Mouse (Mus musculus): Measurements from ENCODE around the gene Rapgef5.
"Not testable (repeated sequence)": the region's sequence is repeated elsewhere in the genome, so short reads cannot be mapped to it uniquely, and the experiment has no call there.

The Rapgef5 gene

DNA sequence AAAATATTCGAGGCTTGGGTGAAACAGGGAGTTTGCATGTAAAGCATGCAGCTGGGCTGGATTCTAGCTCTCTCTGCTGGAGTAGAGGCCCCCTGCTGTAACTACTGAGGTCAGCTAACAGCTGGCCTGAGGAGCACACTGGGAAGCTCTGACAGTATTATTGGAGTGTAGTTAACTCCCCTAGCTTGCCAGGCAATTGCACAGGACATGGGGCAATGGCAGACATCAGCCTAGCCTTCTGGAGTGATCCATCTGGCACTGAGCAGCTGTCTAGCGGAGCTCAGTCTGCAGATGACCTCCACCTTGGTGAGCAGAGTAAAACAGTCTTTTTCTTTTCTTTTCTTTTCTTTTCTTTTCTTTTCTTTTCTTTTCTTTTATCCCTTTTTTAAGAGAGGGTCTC, 253.9 kb downstream of the Rapgef5 start:
- no peak for DNase-seq (ENCODE audit: low read depth)

DNA sequence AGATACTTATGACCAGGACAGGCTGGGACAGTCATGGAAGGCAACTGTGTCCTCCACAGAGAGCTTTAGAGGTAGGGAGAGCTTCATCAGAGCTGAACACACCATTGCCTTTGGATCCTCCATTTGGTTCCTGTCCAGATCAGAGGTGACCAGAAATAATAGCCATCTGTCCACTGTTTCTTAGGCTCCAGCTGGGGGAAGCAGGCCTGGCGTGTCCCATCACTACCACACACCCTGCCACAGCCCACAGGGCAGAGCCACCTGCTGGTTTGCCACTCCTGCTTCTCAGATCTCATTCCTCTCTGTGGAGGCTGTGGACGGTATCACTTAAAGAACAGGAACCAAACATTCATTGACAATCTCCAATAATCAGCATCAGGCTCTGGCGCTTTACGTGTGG, 254.9 kb downstream of the Rapgef5 start:
- no peak for DNase-seq (ENCODE audit: low read depth)

DNA sequence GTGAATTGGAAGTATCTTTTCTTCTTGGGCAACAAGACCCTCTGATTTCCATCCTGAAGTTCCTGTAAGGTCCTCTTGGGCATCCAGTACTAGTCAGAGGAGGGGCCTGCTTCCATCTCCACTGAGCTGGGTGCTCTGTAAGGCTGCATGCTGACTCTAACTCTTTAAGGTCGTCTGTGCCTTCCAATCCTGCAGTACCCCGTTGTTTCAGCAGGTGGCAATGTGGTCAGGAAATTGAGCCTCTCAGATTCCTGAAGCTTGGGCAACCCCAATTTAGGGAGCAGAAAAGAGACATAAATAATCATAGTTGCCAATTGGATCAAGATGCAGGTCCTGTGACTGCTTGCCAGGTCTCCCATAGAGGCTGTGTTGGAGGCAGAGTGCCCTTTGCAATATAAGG, 256.4 kb downstream of the Rapgef5 start:
- DNase-seq (ENCODE audit: low read depth) = peak; percentile 73

DNA sequence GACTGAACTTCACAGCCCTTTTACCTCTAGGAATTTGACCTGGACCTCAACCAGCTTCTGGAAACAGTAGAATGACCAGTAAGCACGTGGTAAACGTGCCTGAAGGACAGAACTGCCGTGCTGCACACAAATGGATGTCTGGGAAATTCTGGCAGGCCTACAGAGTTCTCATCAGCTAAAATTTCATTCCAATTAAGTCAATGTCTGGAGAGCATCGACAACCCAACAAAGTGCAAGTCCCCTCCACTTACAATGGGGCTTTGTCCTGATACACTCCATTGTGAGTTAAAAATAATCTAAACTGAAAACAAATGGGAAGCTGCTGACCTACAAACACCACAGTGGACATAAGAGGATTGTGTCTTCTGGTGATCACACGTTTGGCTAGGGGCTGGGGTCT, 260.6 kb downstream of the Rapgef5 start:
- no peak for DNase-seq (ENCODE audit: low read depth)

DNA sequence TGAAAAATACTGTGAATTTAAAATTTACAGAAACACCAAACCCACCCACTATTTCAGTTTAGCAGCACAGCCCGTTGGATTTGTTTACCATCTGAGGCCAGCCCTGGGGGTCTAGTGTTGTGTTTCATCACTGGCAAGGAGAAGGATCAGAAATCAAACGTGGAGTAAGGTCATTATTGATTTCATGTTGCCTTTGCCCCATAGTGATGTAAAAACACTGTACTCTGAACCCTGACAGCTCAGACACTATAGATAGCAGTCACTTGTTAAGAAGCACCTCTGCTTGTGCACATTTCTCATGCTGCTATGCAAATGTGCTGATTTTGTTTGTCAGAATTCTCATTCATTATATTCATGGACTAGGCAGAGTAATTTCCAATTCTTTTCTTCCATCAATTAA, 265.1 kb downstream of the Rapgef5 start:
- no peak for DNase-seq (ENCODE audit: low read depth)

DNA sequence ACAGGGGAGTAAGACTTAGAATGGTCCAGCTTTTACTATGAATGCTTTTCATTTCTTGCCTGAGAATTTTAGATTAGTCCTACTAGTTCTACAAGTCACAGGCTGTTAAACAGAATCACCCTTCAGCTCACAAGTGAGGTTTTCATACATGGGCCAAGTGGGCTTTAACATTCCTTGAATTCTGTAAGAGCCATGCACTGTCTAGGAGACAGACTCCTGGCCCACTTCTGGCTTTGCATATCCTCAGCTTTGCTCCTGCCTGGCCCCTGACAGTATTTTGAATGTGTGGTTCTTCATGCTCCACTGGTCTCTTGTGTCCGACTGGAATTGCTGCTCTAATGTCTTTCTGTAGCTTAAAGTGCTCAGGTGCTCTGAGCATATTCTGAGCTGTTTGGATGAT, 267.1 kb downstream of the Rapgef5 start:
- DNase-seq (ENCODE audit: low read depth) = no peak

DNA sequence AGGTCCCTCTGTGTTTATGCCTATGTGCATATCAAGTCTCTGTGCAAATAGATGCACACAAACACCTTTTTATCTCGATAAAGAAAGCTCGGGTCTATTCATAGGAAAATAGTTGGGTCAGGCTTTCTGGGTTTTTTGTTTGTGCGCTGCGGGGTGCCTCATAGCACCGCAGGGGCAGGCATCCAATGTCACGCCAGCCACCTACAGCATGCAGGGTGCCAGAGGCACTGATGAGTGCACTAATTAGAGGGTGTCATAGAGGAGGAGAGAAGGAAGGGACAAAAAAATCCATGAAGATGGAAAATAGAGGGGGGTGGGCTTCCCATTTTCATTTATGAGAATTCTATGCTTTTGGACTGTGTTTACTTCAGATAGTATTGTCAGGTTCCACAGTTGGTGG, 270.3 kb downstream of the Rapgef5 start:
- DNase-seq (ENCODE audit: low read depth) = no peak

DNA sequence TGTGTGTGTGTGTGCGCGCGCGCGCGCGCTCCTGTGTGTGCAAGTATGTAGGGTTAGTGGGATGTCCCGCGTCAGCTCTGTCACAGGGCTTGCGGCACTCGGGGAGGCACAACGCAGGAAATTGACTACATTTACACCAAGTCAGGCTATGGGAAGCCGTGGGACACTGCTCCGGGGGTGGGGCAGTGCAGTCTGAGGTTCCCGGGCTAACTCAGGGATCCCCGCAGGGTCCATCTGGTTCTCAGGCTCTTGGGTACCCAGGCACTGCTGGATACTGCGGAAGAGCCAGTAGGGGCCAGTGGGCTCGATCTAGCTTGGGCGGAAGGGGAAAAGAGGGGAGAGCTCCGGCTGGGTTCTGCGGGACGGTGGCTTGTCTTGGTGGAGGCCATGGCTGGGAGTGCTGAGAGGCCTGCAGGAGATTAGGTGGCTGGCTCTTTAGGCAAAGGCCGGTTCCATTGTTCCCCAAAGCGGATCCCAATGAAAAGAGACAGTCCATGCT, 272.3 kb downstream of the Rapgef5 start:
- no peak for DNase-seq (ENCODE audit: low read depth)

DNA sequence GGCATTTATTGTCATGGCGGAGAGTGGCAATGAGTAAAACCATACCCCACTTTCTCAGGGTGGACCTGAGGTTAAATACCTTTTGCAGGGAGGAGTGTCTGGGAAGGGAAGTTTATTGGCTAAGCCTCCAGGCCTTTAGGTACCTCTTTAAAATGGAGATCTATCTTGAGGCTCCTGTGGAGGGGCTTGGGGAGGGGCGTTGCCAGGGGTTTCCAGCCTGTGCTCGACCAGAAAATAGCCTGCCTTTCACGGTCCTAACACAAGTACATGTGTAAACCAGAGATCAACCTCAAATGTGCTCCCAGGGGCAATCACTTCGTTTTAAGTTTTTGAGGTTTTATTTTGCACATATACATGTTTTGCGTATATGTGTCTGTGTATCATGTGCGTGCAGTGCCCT, 272.7 kb downstream of the Rapgef5 start:
- no peak for DNase-seq (ENCODE audit: low read depth)

DNA sequence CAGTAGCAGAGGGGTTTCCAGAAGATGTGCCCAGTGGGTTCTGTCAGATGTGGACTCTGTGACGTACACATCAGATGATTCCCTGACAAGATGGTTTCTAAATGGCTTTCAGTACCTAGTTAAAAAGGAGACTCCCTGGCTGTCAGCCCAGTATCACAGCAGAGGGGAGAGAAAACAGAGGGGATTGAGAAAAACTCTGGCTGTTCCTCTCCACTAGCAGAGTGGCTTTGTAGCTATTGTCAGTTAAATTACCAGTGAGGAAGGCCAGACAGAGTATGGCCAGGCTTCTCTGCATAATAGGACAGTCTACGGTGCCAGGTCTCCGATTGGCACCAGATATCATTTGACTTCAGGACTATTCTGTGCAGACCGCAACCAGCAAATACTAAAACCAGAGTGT, 279.0 kb downstream of the Rapgef5 start:
- DNase-seq (ENCODE audit: low read depth) = no peak

DNA sequence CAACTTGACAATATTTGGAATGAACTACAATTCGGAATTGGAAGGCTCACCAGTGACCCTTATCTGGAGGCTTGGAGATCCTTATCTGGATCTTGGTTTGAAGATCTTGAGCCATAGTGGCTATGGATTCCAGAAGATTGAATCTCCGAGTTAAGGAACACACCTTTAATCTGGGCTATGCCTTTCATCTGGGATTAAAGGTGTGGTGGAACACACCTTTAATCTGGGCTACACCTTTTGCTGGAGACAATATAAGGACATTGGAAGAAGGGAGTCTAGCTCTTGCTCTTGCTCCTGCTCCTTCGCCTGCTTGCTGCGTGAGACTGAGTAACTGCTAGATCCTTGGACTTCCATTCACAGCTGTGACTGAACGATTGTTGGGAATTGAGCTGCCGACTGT, 287.7 kb downstream of the Rapgef5 start, which contains the start of gene Cdca7l:
Gene Cdca7l, plus strand, starts transcription at position 301 of the 400 bp plus-strand sequence.
- DNase-seq (ENCODE audit: low read depth) = not testable (repeated sequence)

DNA sequence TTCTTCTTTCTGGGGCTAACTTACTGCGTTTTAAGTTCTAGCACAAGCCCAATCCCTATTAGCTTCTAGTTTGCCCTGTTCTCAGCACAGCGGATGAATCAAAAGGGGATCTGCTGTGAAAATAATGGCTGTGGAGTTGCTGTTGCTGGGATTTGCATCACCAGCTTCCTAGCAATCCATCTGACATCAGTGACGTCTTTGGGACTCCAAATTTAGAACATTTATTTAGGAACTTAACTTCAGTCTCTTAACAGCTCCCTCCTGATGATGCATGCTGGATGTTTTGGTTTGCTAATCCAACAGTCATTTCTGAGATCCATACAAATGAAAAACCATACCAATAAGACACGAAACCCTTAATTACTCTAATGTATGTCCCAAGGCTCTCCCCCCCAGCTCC, 289.3 kb downstream of the Rapgef5 start:
- DNase-seq (ENCODE audit: low read depth) = no peak

DNA sequence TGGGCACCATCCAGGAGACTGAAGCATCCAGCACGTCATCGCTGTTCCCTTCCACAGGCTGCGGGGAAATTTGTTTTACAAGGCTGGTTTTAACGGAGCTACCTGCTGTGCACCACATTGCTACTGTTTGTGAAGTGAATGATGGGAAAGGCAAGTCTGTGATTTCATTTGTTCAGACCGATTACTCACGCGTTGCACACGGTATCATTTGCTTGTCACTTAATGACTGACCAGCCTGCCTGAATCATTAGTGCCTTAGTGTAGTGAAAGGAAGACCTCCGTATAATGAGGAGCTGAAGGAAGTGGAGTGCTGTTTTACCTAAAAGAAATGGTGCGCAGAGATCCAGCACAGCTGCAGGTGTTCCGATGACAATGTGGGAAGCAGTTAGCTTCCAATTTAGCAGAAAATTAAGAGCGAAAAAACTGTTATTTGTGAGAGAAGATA, 289.8 kb downstream of the Rapgef5 start:
- no peak for DNase-seq (ENCODE audit: low read depth)

DNA sequence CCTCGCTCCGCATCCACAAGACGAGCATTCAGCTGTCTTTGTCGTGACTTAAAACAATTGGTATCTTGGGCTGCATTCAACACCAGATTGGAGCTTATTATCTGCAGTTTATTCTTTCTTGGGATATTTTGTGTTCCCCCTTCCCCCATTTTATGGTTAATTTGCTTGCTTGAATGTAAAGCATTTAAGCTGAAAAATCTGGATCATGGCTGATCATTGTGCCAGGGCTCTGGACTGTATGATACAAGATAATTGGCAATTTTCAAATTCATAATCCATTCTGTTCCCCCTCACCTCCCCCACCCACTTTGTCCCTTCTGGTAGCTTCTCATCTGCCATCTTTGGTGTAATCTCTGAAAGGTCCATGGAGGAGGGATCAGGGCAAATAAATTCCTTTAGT, 290.2 kb downstream of the Rapgef5 start:
- no peak for DNase-seq (ENCODE audit: low read depth)

DNA sequence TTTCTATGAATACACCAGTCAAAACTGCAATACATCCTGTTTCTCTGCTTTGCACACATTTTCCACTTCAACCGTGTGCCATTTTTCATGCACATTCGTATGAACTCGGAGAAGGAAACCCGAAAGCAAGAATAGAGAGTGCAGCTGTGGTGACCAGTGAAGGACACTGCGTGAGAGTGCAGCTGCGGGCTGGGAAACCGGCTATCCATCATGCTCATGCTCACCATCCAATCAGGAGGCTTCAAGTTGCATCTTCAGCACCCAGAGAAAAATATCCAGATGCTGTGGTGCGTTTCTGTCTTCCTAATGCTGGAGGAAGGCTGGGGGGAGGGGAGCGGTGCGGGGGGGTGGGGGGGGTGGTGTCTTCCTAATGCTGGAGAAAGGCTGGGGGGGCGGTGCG, 291.4 kb downstream of the Rapgef5 start:
- no peak for DNase-seq (ENCODE audit: low read depth)

DNA sequence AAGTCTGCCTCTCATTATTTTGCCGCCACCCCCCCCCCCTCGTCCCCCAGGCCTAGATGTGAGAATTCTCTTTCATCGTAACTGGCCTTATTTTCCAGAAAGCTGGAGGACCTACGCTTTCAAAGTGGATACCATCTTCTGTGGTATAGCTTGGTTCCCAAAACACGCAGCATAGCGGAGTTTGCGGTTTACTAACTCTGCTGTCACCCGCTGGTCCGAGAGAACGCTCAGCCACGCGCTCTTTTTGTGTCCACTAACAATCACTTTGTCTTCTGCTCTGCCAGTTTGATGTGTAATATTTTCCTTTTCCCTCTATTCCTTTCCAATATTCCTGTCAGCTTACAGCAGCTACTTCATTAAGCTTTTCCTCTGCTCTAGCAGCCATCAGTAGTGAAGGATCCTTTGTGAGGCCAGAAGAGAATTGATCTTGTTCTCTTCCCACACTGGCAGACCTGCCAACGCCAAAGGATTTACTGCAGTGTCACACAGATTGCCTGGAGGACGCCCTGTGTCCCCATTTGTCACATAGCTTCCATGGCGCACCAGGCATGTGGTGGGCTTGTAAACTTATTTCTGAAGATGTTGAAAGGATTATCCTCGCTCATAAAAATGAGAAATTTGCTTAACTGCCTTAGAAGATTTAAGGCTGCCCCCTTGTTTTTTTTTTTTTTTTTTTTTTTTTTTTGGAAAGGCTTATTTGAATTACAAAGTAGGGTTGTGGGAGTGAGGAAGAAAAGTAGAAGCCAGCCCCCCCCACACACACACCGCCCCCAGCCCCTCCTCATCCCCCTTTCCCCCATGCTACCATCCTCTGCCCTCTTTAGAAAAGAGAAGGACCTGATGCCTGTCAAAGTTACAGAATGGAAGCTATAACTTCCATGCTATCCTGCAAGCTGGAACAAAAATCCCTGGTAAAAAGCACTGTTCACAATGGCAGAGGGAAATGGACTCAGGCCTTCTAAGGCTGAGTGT, 292.4 kb downstream of the Rapgef5 start:
- no peak for DNase-seq (ENCODE audit: low read depth)

All from induced T-regulatory cell, adult 2 months (primary cell).